Mouse (Mus musculus) frontal cortex, adult 2 months (tissue): ENCODE results near the gene Cldn7. TPM values are rescaled to one million over a fixed set of nuclear protein-coding genes. Genes with fewer than 3 reads are reported as not detected.

ENCODE experiments used
- DNase-seq, 2 experiments: peaks; one replicate each; pipeline ENCODE4 v3.0.0; 2022; ENCODE audit warnings: low spot score in 1 of 2; ENCODE audit errors: extremely low spot score in 1 of 2
- polyA plus RNA-seq: library from polyadenylated mRNA; depleted of rRNA; stranded (reverse); fragments of >200 nt; gene quantifications from 2 replicates; pipeline ENCODE4 v1.2.3, GENCODE M21; 2012

The Cldn7 gene
- polyA plus RNA-seq, 1 experiment: 0.10 TPM

- no peak for DNase-seq
Observed at GRCm38 (mm10) chr11:69983377-69983776, 18.8 kb downstream of the Cldn7 start.

GRCm38 (mm10) chr11:69984431-69984830, 19.9 kb downstream of the Cldn7 start:
- DNase-seq: no peak

DNA sequence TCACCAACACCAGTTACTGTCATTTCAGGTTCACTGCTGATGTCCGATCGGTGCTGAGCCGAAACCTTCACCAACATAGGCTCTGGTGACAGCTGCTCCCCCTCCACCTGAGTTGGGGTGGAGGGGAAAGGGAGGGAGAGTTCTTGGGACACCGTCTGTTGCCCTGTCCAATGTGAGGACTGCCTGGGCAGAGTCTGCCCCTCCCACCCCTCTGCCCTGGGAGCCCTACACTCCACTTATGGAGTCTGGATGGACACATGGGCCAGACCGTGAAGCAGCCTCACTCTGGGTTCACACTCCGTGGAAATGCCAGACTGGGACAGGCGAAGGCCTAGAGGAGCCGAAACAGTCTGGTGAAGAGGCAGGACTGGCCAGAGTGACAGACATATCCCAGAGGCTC, 25.4 kb downstream of the Cldn7 start:
- no peak for DNase-seq

GRCm38 (mm10) chr11:69990850-69991691, 26.5 kb downstream of the Cldn7 start, which contains the start of gene Gabarap:
Gene Gabarap (plus strand): TSS chr11:69991143.
- peak; percentile 92 to 98 for DNase-seq

GRCm38 (mm10) chr11:69991711-69992110, 27.1 kb downstream of the Cldn7 start:
- no peak for DNase-seq

DNA sequence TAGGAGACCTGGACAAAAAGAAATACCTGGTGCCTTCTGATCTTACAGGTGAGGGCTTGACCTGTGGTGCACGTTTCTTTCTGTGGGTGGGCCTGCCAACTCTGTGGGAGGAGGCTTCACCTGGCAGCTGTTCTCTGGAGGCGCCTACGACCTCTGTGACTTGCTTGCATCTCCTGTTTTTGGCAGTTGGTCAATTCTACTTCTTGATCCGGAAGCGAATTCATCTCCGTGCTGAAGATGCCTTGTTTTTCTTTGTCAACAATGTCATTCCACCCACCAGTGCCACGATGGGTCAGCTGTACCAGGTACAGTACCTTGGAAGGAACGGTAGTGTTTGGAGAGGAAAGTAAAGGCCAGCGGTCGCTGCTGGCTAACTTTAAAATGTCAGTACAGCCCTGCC, 27.8 kb downstream of the Cldn7 start:
- no peak for DNase-seq

DNA sequence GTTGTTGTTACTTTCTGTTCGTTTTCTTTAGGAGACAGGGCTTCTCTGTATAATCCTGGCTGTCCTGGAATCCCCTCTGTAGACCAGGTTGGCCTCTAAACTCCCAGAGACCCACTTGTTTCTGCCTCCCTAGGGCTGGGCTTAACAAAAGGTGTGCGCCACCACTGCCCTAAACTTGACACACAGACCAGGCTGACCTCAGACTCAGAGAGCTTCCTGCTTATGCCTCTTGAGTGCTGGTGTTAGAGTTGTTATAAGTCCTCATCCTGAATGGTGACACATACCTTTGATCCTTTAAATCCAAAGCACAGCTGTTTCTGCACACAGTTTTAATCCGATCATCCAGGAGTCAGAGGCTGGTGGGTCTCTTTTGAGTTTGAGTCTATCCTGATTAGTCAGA, 28.4 kb downstream of the Cldn7 start:
- no peak for DNase-seq

DNA sequence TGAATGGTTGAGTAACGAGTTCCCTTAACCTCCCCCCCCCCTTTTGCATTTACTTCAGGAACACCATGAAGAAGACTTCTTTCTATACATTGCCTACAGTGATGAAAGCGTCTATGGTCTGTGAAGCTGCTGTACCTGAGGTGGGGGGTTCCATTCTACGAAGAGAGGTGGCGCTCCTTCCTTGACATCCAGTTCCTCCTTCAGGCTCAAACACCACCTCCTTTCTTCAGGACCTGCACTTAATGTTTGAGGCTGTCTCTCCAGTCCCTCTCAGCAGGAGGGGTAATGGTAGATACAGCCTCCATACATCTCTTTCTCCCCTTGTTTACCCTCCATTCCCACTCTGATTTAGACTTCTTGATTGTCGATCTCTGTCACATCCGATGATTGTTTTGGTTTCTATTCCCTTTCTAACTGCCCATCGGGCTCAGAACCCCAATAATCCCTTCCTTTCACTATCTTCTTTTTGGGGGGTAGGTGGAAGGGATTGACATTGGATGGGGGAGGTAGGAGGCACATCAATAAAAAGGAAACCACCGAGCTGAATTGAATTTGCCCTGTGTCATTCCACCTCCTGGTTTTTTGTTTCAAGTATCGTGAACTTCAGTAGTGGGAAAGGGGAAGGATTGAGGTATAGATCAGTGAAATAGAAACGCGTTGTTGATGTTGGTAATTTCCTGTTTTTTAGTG, 30.0 kb downstream of the Cldn7 start:
- no peak for DNase-seq

- DNase-seq: peak; percentile 98
Observed at GRCm38 (mm10) chr11:69995391-69995960, 30.9 kb downstream of the Cldn7 start, which contains the start of gene Phf23. Gene Phf23 (plus strand): TSS chr11:69995777.

- DNase-seq: no peak
Observed at GRCm38 (mm10) chr11:69996161-69997061, 31.8 kb downstream of the Cldn7 start.

GRCm38 (mm10) chr11:69997070-69997509, 32.5 kb downstream of the Cldn7 start:
- DNase-seq: peak in 1 of 2 experiments; percentile 63

- no peak for DNase-seq
Observed at GRCm38 (mm10) chr11:69998567-69999491, 34.2 kb downstream of the Cldn7 start.

DNA sequence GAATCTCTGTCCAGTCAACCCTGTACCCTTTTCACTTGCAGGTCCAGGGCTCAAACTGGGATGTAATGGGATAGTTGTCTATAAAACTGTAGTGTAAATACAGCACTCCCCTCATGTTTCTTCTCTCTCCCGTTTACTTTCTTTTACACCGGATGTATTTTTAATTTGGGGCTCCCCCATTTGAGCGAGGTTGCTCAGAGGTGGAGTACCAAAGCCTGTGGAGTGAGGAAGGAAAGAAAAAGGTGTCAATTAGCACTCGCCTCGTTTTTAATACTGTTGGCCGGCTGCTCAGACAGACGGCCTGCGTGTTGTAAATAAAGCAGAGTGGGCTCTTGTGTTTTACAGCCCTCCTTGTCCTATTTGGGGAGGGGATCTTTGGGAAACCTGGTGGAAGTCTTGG, 35.1 kb downstream of the Cldn7 start:
- no peak for DNase-seq

DNA sequence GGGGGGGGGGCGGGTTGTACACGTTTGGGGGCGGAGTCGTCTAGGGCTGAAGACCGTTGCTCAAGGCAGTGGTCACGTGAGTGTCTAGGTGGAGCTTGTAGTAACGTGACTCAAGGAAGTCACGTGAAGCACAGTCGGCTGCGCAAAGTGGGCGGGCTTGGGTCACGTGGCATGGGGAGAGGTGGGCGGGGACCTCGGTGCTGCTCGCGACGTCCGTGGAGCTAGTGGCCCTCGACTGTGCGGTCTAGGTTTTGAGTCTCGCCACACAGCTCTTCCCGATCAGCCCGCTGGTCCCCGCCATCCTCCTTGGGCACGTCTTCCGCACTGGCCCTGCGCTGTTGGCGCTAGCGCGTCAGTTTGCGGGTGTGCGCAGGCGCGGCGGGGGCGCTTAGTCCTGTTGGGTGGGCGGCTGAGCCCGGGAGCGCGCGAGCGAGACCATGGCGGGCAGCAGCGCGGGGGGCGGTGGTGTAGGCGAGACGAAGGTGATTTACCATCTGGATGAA, 35.9 kb downstream of the Cldn7 start, which contains the start of gene Dvl2:
Gene Dvl2, plus strand, starts transcription at position 200 of the 503 bp plus-strand sequence.
- DNase-seq: peak; percentile 90 to 93

DNA sequence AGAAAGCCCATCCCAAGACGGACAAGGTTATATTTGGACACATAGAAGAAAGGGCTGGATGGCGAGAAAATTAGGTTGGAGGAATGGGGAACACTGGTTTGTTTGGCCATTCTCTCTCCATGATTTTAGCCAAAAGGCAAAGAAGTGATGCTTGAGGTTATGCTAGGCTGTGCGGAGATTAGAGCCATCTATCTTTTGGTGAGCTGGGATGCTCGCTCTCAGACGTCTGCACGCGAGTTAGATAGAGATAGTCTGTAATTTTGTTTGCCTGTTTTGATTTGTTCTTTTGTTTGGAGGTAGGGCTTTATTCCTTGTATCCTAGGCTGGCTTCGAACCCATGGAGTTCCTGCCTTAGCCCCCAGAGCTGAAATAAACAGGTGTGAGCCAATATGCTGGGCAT, 36.6 kb downstream of the Cldn7 start:
- DNase-seq: no peak

DNA sequence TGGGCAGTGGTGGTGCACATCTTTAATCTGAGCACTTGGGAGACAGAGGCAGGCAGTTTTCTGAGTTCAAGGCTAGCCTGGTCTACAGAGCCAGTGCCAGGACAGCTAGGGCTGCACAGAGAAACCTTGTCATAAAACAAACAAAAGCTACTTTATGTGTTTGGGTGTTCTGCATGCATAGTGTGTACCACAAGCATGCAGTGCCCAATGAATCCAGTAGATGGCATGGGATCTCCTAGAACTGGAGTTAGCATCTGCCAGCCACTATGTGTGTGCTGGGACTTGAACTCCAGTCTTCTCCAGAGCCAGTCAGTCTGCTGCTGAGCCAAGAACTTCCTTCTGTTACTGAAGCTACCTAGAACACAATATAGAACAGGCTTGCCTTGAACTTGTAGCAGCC, 37.3 kb downstream of the Cldn7 start:
- no peak for DNase-seq

DNA sequence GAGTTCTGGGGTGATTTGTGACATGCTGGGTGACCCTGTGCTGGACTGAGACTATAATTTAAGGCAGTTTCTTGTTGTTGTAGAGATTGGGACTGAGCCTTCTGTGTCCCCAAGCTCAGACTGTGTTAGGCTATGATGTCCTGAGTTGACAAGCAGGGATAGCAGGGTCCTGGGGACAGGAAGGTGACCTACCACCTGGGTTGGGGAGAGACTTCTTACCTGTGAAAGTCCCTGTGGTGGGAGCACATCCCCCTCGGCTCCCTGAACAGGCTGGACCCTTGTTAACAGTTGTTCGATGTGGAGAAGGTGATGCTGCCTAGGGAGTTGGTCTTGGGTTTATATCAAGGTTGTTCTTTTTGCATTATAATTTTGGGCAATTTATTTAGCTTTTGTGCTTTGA, 37.9 kb downstream of the Cldn7 start:
- no peak for DNase-seq

DNA sequence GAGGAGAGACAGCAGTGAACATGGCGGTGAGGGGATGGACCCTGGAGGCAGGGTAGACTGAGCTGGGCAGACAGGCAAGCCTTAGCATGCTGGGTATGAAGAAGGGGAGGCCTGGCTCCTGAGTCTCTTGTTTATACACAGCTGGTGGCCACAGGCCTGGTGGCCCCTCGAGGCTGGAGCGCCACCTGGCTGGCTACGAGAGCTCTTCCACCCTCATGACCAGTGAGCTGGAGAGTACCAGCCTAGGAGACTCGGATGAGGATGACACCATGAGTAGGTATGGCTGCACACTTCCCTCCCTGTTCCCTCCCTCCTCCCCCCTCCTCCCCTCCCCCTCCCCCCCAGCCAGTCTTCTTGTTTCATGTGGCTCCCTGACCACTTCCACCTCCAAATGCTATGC, 40.9 kb downstream of the Cldn7 start:
- DNase-seq: no peak

- no peak for DNase-seq
Observed at GRCm38 (mm10) chr11:70010033-70010432, 45.5 kb downstream of the Cldn7 start.
